Mouse (Mus musculus) adipocyte (in vitro differentiated cells): ENCODE data around the gene Rab3ip.

Experiments
- DNase-seq: peaks from one replicate; pipeline ENCODE4 v3.0.0-alpha.2; 2016; ENCODE audit warnings: low spot score

Gene Rab3ip

DNA sequence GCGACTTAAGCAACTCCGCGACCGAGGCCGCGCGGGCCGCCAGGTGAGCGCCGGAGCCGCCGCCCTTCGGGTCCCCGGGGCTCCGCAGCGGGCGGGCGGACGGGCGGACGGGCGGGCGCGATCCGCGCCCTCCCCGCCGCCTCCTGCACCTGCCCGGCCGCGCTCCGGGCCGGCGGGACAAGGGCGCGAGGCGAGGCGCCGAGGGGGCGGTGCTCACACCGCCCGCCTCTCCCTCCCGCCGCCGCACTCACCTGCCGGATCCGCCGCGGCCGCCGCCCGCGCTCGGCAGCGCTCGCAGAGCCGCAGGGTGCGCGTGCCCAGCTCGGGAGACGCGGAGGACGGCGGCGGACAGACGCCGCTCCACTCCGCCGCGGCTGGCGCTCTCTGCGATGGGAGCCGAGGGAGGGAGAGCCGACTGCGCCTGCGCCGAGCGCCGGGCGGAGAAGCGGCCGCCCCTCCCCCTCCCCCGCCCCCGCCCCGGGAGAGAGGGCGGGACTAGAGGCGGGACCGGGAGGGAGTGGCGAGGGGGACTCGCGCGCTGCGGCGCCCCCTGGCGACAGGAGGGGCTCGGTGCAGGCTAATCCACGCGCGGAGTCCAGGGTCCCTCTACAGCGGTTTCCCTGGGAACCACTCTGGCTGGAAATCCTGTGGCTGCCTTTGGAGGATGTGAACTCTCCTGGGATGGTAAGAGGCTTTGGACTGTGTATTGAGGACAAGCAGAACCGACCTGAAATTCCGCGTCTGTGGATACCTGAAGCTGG, at the start of gene Rab3ip:
TSS of gene Rab3ip (minus strand) at position 761 of the 761 bp plus-strand sequence.
- peak; percentile 89 for DNase-seq

DNA sequence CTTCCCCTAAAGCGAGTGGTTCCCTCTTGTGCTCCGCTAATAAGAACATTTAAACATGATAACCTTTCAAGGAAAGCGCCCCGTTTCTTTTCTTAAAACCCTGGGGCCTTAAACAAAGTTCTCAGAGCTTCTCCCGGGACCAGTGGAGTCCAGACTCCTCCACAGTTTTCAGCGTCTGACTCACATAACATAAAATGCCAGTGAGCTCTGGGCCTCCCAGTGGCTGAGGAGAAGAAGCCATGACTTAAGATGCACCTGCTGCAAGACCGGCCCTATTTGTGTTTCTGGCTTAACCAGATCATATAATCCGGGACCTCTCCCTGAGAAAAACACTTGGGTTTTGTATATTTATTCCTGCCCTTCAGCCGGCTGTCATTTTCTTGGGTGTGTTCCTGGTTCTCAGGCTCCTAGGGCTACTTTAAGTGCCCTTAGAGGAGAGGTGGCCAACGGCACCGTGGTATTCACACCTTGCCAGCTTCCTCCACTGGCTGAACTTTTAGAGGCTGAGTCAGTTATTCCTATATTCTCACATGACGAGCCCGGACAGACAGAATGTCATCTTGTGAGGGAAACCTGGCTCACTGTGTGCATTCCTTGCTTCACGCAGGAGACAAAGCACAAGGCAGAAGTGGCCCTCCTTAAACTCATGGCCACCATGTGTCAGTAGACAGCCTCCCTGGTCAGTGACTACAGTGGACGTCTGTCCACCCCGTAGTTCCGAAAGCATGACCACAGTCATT, 48.3 kb upstream of the Rab3ip start:
- DNase-seq, result no peak

DNA sequence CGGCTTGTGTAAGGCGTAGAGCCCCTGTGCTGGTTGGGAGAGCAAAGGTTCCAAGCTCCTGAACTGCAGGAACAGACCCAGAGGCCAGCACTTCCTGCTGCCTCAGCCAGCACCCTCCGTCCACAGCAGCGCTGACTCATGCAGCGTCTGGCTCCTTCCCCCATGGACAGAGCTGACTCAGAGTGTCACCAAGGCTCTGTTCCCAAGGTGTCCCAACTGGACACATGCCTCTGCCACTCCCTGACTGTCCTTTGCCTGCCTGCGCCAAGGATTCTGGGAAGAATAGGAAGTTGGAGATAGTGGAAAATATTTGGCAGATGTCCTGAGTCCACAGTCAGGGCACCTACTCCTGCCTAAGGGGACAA, 45.6 kb upstream of the Rab3ip start:
- DNase-seq, result peak; percentile 75

DNA sequence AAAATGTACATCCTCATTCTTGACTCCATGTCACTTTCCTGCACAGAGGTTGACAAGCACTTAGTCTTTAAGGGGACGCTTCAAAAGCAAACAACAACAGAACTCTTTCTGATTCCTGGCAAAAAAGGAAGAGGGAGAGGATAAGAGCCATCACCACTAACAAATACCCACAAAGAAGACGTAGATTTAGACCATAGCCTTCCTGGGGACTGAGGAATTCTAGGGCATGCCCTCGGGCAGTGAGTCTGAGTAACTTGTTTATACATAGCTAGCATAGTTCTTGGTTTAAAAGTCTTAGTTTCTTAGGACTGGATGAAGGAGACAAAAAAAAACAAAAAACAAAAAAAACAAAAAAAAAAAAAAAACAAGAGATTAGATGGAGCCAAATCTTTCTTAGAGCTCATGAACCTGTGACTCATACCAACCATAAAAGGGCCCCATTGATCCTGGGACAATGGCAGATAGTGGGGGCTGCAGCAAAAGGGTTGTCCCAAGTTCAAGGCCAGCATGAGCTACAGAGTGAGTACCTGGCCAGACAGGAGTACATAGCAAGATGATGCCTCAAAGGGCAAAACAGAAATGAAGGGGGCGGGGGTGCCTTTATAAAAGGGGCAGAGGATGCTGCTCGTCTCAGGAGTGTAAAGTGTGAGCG, 45.1 kb upstream of the Rab3ip start:
- DNase-seq, result peak; percentile 13

DNA sequence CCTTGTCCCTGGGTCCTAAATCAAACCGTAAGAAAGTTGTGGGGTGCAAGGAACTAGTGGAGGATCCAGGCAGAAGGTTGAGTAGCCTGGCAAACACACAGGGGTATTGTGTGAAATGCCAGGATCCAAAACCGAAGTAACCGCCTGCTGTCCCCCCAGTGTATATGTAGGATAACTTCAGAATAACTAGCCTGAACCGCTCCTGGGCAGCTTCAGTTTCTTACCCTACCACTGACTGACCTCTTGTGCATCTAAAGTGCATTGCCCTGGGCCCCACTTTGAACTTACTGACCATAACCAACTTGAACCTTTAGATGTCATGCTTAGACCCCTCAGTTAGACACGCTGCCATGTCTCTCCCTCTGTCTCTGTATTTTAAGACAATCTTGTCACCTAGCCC, 44.6 kb upstream of the Rab3ip start:
- DNase-seq, result no peak

DNA sequence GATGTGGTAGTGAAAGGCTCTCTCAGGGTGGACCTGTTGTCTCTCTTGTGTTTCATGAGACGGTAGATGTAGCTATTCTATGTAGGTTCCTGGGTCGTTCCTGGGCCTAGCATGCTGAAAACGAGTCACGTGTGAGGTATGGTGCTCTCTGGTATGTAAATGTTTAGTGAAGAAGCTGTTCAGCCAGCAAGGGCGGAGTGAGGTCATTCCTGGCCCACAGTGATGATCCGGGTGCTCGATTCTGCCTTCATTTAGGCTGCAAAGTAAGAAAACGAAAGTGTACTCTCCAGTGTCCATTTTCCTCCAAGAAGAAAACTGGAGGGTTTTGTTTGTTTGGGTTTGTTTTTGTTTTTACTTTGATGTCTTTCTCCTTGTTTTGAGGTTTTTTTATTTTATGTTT, 43.4 kb upstream of the Rab3ip start:
- DNase-seq, result no peak

DNA sequence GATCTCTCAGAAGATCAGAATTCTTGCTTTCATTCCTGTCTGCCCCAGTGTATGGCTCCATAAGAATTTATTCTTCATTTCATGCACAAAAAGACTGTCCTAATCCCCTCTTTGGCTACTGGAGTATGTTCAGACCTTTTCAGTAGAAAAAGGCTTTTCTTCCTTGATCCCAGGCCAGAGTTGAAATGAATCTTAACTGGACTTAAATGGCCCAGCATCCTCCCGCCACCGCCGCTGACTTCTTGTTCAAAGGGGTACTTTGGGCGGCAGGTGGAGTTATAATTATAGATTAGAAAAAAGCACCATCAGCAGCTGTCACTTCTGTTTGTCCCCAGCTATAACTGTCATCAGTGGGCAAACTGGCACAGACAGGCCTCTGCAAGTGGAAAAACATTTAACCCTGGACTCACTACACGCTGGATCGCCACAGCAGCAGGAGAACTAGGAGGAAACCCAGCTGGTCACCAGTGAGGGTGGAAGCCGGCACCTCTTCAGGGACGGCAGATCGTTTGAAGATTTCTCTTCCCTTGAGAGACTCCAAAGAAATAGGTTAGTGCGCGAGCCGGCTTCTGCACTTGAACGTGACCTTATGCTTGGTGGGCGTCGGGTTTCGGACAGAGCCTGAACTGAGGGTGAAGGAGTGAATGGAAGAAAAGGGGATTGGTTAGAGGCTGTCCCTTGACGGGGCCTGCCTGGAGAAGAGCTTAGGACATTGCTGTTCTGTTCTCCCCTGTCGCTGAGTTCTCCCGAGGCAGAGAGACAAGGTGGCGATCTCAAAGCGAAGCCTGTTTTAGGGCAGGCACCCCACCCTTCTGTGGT, 35.9 kb upstream of the Rab3ip start, which contains the start of gene Best3:
TSS of gene Best3 (plus strand) at position 51 of the 819 bp plus-strand sequence.
- no peak for DNase-seq

DNA sequence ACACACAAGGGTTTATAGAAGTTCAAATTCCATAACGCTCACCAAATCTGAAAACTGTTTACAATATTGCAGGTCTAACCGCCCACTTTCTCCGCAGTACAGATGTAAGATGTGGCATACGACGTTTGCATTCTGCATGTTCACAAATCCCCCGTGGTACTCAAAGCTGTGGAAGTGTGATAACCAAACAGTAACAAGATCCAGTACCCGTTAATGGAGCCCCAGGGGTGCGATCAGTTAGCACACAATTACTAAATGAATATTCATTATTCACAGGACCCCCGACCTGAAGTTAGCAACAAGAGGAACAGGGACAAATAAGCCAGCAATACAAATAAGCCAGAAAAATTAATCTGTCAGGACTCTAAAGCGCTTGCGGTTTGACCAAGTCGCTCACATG, 34.3 kb upstream of the Rab3ip start:
- DNase-seq, result no peak

DNA sequence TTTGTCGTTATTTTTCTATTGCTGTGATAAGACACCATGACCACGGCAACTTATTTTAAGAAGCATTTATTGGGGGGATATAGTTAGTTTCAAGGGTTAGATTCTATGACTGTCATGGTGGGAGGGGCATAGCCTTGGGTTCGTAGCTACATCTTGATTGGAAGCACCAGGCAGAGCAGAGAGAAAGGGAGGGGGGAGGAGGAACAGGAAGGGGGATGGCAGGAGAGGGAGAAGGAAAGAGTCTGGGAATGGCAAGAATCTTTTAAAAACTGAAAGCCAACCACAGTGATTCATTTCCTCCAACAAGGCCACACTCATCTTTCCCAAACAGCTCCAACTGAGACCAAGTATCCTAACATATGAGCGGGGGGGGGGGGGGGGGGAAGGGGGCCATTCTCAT, 32.0 kb upstream of the Rab3ip start:
- no peak for DNase-seq

DNA sequence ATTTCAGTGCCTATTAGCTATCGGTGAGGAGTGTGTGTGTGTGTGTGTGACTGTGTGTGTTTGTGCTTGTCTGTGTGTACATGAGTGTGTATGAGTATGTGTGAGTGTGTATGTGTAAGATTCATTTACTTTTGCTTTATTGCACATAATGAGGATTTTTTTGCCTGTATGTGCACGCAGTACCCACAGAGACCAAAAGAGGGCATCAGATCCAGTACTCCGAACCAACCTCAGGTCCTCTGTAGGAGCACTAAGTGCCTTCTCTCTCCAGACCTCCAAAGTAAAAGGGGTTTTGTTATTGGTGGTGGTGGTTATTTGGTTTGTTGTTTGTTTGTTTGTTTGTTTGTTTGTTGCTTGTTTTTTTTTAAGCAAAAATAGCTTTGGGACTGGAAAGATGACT, 30.3 kb upstream of the Rab3ip start:
- DNase-seq, result no peak

DNA sequence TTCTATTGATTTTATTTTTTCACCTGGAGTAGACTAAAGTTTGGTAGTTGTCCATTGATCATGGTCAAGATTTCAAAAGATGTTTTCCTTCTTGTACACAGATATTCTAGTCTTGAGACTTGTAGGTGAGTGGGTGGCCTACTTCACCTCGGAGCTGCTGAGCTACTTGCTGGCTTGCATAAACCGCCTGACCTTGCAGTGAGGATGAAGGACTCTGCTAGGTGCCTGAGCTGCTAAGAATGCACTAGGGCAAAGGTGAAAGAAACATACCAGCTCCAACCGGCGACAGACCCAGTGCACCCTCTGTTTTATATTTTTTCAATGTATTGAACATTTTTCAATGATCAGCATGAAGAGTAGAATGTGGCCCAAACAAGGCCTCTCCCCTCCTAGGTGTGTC, 29.7 kb upstream of the Rab3ip start:
- no peak for DNase-seq

DNA sequence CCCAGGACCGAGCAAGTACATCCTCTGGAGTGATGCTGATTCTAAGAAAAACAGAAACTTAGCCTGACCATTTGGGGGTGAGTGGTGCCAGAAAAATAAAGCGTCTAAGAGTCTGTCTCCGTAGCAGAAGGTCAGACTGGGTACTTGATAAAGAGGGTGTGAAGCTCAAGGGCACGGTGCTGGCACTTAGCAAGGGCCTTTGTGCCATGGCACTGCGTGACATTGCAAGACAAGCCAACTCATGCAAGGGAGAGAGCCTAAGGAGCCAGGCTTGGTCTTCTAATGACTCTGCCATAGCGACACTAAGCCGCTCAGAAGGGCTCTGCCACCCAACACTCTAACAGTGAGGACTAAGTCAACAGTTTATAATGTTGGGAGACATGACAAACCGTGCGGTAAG, 28.3 kb upstream of the Rab3ip start:
- no peak for DNase-seq

DNA sequence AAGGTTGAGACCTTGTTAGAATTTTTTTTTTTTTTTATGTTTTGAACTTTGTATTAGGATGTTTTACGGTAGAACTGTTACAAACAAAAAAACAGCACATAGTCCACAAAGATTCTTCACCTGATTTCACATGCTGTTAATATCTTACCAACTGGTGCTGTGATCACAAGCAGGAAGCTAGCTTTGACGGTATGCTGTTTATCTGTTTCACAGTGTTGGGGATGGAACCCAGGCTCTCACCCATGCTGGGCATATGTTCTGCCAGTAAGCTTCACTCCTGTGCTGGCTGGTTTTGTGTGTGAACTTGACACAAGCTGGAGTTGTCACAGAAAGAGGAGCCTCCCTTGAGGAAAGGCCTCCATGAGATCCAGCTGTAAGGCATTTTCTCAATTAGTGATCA, 27.3 kb upstream of the Rab3ip start:
- DNase-seq, result no peak

DNA sequence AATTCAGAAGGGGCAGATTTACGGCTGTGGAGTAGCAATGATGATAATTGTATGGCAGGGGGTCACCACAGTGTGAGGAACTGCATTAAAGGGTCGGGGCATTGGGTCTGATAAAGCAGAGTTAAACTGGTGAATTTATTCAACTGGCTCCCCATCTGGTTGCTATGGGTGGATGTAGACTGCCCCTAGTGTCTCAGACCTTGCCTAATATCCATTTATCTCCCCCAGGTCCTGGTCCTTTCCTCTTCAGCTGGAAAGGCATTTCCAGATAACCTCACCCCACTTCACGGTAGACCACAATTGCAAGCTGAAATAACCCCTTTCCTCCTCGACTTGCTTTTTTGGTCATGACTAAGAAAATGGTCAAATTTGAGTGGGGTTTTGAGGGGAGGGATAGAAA, 26.9 kb upstream of the Rab3ip start:
- no peak for DNase-seq

DNA sequence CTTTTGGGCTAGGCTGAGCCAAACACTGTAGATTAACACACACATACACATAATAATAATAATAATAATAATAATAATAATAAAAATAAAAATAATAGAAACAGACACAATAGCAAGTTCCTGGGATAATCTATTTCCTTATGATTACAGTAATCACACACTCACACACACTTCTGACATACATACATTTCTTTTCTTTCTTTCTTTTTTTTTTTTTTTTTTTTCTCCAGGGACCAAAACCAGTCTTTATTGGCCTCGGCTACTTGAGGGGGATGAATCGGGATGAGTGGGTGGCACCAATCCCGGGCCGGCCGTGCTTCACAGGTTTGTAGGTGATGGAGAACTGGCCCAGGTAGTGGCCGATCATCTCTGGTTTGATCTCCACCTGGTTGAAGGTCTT, 21.9 kb upstream of the Rab3ip start, which contains the start of gene Gm10271:
TSS of gene Gm10271 (minus strand) at position 101 of the 400 bp plus-strand sequence.
- DNase-seq, result no peak

DNA sequence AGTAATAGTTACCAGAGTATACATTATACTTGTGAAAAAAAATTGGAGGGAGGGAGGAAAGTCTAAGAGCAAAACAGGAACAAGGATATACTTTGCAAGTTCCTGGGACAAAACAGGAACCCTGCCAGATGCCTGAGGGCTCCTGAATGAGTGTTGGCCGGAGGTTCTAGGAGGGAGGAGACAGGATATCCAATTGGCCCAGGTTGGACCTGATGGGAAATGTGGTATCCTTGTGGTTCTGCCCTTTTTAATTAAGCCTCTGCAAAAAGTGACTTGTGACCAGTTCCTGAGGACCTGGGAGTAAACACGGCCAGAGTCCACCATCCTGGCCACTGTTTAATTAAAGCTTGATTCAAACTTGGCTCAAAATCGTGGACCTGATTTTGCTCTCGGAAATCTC, 18.2 kb upstream of the Rab3ip start:
- no peak for DNase-seq

DNA sequence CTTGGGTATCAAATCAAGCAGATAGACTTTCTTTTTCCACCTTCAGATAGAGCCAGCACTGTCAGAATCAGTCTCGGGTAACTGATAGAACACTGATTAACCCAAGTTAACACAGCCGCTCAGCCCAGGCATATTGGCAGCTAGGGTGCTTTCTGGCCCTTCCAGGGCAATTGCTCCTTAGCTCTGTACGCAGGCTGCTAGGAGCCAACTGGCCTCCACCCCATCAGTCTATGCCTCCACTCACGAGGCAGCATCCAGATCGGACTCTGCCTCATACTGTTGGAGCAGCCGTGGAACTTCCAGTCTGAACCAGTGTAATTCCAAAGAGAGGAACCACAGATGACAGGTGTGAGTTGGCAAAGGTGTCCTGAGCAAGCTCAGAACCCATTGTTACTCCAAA, 15.5 kb upstream of the Rab3ip start:
- no peak for DNase-seq

DNA sequence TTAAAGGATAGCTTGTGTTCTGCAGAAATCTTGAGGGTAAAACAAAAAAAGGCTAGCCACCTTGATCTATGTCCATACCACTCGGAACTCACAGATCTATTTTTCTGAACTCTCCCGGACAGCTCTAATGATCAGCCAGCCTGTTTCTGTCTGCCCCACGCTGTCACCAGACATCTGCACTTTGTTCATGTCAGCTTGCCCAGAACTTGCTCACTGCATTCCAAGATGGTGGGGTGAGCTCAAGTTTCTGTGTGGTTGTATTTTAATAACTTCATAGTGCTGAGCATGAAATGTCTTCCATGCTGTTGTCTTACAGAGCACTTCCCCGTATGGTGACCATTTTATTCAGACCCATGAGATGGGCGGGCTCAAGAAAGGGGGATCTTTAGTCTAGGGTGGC, 14.7 kb upstream of the Rab3ip start:
- DNase-seq, result no peak

DNA sequence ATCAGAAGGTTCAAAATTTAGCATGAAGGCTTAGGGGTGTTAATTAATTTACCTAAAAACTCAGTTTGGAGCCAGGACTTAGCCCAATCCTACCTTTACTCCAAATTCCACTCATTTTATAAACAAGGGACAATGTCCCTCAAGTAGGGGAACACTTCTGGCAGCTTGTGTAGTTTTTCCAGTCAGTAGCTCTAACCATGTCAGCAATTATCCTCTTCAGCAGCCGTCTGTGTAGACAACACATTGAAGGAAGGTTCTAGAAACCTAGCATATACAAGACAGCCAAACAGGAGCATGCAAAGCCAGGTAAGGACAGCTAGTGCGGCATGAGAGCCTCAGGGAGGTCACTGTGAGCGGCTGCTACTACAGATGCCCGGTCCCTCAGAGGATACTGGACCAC, 14.0 kb upstream of the Rab3ip start:
- no peak for DNase-seq

DNA sequence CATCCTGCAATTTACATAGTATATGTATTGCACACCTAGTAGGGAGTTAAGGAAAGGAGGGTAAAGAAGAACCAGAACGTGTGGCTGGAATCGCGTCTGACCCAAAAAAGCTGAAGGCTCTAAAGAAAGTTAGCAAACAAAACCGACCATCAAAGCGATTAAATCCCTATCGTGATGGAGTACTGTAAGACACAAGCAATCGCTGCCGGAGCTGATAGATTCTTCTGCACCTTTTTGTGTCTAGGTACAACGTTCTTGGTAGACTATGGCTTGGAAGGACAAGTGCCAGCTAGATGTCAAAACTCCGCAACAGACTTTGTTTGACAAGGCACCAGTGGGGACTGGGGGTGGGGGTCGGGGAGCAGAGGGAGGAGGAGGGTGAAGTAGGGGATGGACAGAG, 13.5 kb upstream of the Rab3ip start:
- no peak for DNase-seq

DNA sequence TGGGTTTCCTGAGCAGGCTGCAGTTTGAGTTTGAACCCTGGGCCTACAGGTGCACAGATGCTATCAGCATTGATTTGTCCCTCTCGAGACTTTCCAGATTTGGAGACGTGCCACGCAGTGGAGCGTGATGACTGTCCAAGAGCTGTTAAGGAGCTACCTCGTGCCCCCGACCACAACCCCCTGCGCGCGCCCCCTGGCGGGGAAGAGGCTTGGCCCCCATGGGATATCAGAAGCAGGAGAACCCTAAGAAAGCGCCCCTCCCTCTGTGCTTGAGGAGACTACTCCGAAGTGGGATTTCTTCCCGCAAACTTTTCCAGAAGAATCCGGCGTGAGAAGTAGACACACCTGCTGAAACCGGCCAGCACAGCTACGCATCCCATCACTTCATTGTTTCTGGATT, 12.2 kb upstream of the Rab3ip start:
- no peak for DNase-seq

DNA sequence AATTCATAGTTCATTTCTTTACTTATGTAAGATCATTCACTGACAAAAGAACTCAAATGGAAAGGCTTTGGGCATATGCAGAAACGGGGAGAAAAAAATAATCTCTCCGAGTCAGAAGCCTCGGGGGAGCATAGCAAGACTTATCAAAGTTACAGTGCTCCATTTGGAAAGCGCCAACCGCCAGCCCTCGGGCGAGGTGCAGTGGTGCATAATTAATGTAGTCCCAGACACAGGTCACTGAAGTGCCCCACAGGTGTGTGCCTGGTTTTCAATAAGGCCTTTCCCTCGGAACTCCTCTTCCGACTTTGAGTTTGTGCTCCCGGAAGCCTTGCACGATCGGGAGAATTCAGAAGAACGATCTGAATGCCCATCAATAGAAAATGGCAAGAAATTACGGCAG, 11.6 kb upstream of the Rab3ip start:
- DNase-seq, result no peak
